8 mouse cellular contexts compared by ENCODE assay signal in genomic region chr2:3418883-3419431, GRCm38 (mm10). TPM values are rescaled to one million over a fixed set of nuclear protein-coding genes. Genes with fewer than 3 reads are reported as not detected.
DNase-seq lines count a peak whose midpoint lies in the region; ATAC-seq and TF ChIP-seq lines count a peak whose summit lies in the region.

No protein-coding gene starts in this region.

- peaks cover 10% of the 10 kb centered on the region; the same call in 1 of the 2 replicates for H3K4me1 ChIP-seq in embryonic facial prominence, embryonic 13.5 days
- no peaks in the 10 kb centered on the region for H3K4me1 ChIP-seq in limb, embryonic 14.5 days (ENCODE audit: control insufficient read depth, insufficient read depth, low read length)
- no peaks in the 10 kb centered on the region for H3K4me1 ChIP-seq in midbrain, postnatal 0 days (ENCODE audit: insufficient read depth, low read length)

- DNase-seq in 3134 (ENCODE audit: extremely low read depth, insufficient read length, low spot score): peak; percentile 75
- peak; percentile 99 for DNase-seq in adrenal gland, postnatal 36 days
- peak; percentile 96 for DNase-seq in heart, adult 8-10 months (ENCODE audit: low spot score)
- peak; percentile 97 for DNase-seq in kidney, adult 9 months
- DNase-seq in limb, embryonic 14.5 days (ENCODE audit: low spot score): peak; percentile 92
- peak; percentile 94 for DNase-seq in midbrain, postnatal 0 days (ENCODE audit: low spot score)
- DNase-seq in spleen, postnatal 14 days (ENCODE audit: low spot score in 2 of 2): peak; percentile 84 to 90

- H3K27me3 ChIP-seq in embryonic facial prominence, embryonic 13.5 days: peaks cover 18% of the 10 kb centered on the region; the same call in 1 of the 2 replicates
- no peaks in the 10 kb centered on the region for H3K27me3 ChIP-seq in limb, embryonic 14.5 days (ENCODE audit: control insufficient read depth, insufficient read depth, low read length)
- H3K27me3 ChIP-seq in midbrain, postnatal 0 days (ENCODE audit: insufficient read depth, low read length): no peaks in the 10 kb centered on the region

- H3K4me2 ChIP-seq in embryonic facial prominence, embryonic 13.5 days: peak overlapping the region; percentile 69
- peak overlapping the region; percentile 70 for H3K4me2 ChIP-seq in limb, embryonic 14.5 days (replicated peaks; ENCODE audit: low read depth, low read length, severe bottlenecking)
- peak overlapping the region; percentile 66 for H3K4me2 ChIP-seq in midbrain, postnatal 0 days (ENCODE audit: low read depth, low read length, poor library complexity, severe bottlenecking)

- WGBS in embryonic facial prominence, embryonic 13.5 days: 2% methylated on average over 38 of the region's 38 CpGs
- 2% methylated on average over 38 of the region's 38 CpGs for WGBS in limb, embryonic 14.5 days
- 1% methylated on average over 38 of the region's 38 CpGs for WGBS in midbrain, postnatal 0 days

- no peaks in the 10 kb centered on the region for H3K9me3 ChIP-seq in embryonic facial prominence, embryonic 13.5 days
- no peaks in the 10 kb centered on the region for H3K9me3 ChIP-seq in limb, embryonic 14.5 days (ENCODE audit: control insufficient read depth, low read length)
- no peaks in the 10 kb centered on the region for H3K9me3 ChIP-seq in midbrain, postnatal 0 days (ENCODE audit: low read length)

- peak overlapping the region; percentile 59; the same call in 1 of the 2 replicates for H3K9ac ChIP-seq in embryonic facial prominence, embryonic 13.5 days
- H3K9ac ChIP-seq in limb, embryonic 14.5 days (ENCODE audit: low read depth, low read length, severe bottlenecking): peak overlapping the region; percentile 46
- peak overlapping the region; percentile 52 for H3K9ac ChIP-seq in midbrain, postnatal 0 days (replicated peaks; ENCODE audit: low read length, poor library complexity, severe bottlenecking)

- peak overlapping the region; percentile 62 for H3K4me3 ChIP-seq in embryonic facial prominence, embryonic 13.5 days
- peak overlapping the region; percentile 45 for H3K4me3 ChIP-seq in limb, embryonic 14.5 days (replicated peaks; ENCODE audit: low read length)
- peak overlapping the region; percentile 57 for H3K4me3 ChIP-seq in midbrain, postnatal 0 days (ENCODE audit: low read depth, low read length)

- peak; percentile 93 for ATAC-seq in embryonic facial prominence, embryonic 13.5 days (ENCODE audit: insufficient number of reproducible peaks, insufficient read depth, low FRiP score, low TSS enrichment, low read depth)
- ATAC-seq in limb, embryonic 14.5 days (ENCODE audit: low FRiP score, low read depth): peak; percentile 95
- ATAC-seq in midbrain, postnatal 0 days (ENCODE audit: low FRiP score): peak; percentile 92

- 0 out of 2 replicates have a peak, but pooled peaks have one; percentile 23 for TF ChIP-seq POLR2A in limb, embryonic 14.5 days (IDR thresholded peaks at IDR 0.05; ENCODE audit: borderline replicate concordance, extremely low read depth, insufficient read depth, insufficient read length)

- peak; percentile 5; the same call in 1 of the 2 replicates for TF ChIP-seq CTCF in midbrain, postnatal 0 days (IDR thresholded peaks at IDR 0.05)

- no peaks in the 10 kb centered on the region for H3K36me3 ChIP-seq in embryonic facial prominence, embryonic 13.5 days
- no peaks in the 10 kb centered on the region for H3K36me3 ChIP-seq in limb, embryonic 14.5 days (ENCODE audit: control insufficient read depth, insufficient read depth, low read length)
- no peaks in the 10 kb centered on the region for H3K36me3 ChIP-seq in midbrain, postnatal 0 days (ENCODE audit: insufficient read depth, low read length)

- H3K27ac ChIP-seq in embryonic facial prominence, embryonic 13.5 days: no peak overlapping the region
- H3K27ac ChIP-seq in limb, embryonic 14.5 days (replicated peaks; ENCODE audit: low read depth, low read length): no peak overlapping the region
- H3K27ac ChIP-seq in midbrain, postnatal 0 days (ENCODE audit: low read depth, low read length): no peak overlapping the region

RNA-seq across cellular contexts. Expression of gene Meig1, which starts 3.5 kb away (rescaled TPM):
- total RNA-seq in adrenal gland, postnatal 36 days (2021): under 1 TPM in 1 of 2 experiments, not detected in 1; 0.56 TPM
- 0.48 and 0.58 TPM in 2 replicates for polyA plus RNA-seq in embryonic facial prominence, embryonic 13.5 days (2015; fragmentation: Nextera tagmentation; extraction: Ambion mirVana)
- total RNA-seq in heart, adult 8-10 months (2022): 1 to 10 TPM; 1.0 to 5.4 (median 2.0) TPM
- polyA plus RNA-seq in limb, embryonic 14.5 days (2012; rRNA removed): 0.20 TPM in 1 of 2 replicates, not detected in the other
- not detected in 2 replicates for polyA plus RNA-seq in limb, embryonic 14.5 days (2014; fragmentation: Nextera tagmentation; extraction: Ambion mirVana)
- total RNA-seq in midbrain, postnatal 0 days (2014; rRNA removed): 0.76 and 7.2 TPM in 2 replicates
- 10.3 and 19.0 TPM in 2 replicates for polyA plus RNA-seq in midbrain, postnatal 0 days (2015; fragmentation: Nextera tagmentation; extraction: Ambion mirVana)

RNA-seq across cellular contexts. Expression of gene Dclre1c, which starts 5.0 kb away (rescaled TPM):
- total RNA-seq in adrenal gland, postnatal 36 days (2021): 1 to 10 TPM; 7.0 to 9.1 TPM
- polyA plus RNA-seq in embryonic facial prominence, embryonic 13.5 days (2015; fragmentation: Nextera tagmentation; extraction: Ambion mirVana): 6.8 and 8.3 TPM in 2 replicates
- total RNA-seq in heart, adult 8-10 months (2022): 1 to 10 TPM; 2.4 to 3.8 (median 3.3) TPM
- polyA plus RNA-seq in limb, embryonic 14.5 days (2012; rRNA removed): 9.0 and 10.5 TPM in 2 replicates
- polyA plus RNA-seq in limb, embryonic 14.5 days (2014; fragmentation: Nextera tagmentation; extraction: Ambion mirVana): 7.0 and 7.3 TPM in 2 replicates
- 6.6 and 9.4 TPM in 2 replicates for total RNA-seq in midbrain, postnatal 0 days (2014; rRNA removed)
- polyA plus RNA-seq in midbrain, postnatal 0 days (2015; fragmentation: Nextera tagmentation; extraction: Ambion mirVana): 6.3 and 6.8 TPM in 2 replicates

RNA-seq across cellular contexts. Expression of gene Olah, which starts 21.9 kb away (rescaled TPM):
- under 1 TPM in 1 of 2 experiments, not detected in 1; 0.30 TPM for total RNA-seq in adrenal gland, postnatal 36 days (2021)
- 0.17 TPM in 1 of 2 replicates, not detected in the other for polyA plus RNA-seq in embryonic facial prominence, embryonic 13.5 days (2015; fragmentation: Nextera tagmentation; extraction: Ambion mirVana)
- total RNA-seq in heart, adult 8-10 months (2022): not detected
- 0.10 and 0.15 TPM in 2 replicates for polyA plus RNA-seq in limb, embryonic 14.5 days (2012; rRNA removed)
- polyA plus RNA-seq in limb, embryonic 14.5 days (2014; fragmentation: Nextera tagmentation; extraction: Ambion mirVana): 0.12 TPM in 1 of 2 replicates, not detected in the other
- not detected in 2 replicates for total RNA-seq in midbrain, postnatal 0 days (2014; rRNA removed)
- 0.11 and 0.20 TPM in 2 replicates for polyA plus RNA-seq in midbrain, postnatal 0 days (2015; fragmentation: Nextera tagmentation; extraction: Ambion mirVana)

RNA-seq across cellular contexts. Expression of gene Suv39h2, which starts 55.9 kb away (rescaled TPM):
- 1 to 10 TPM; 1.8 to 2.5 TPM for total RNA-seq in adrenal gland, postnatal 36 days (2021)
- polyA plus RNA-seq in embryonic facial prominence, embryonic 13.5 days (2015; fragmentation: Nextera tagmentation; extraction: Ambion mirVana): 18.3 and 22.9 TPM in 2 replicates
- 1 to 10 TPM in 2 of 4 experiments, under 1 TPM in 2; 0.56 to 1.5 (median 1.0) TPM for total RNA-seq in heart, adult 8-10 months (2022)
- polyA plus RNA-seq in limb, embryonic 14.5 days (2012; rRNA removed): 7.5 and 9.2 TPM in 2 replicates
- polyA plus RNA-seq in limb, embryonic 14.5 days (2014; fragmentation: Nextera tagmentation; extraction: Ambion mirVana): 15.4 and 17.6 TPM in 2 replicates
- total RNA-seq in midbrain, postnatal 0 days (2014; rRNA removed): 5.6 and 6.7 TPM in 2 replicates
- 4.8 and 4.9 TPM in 2 replicates for polyA plus RNA-seq in midbrain, postnatal 0 days (2015; fragmentation: Nextera tagmentation; extraction: Ambion mirVana)
